Mouse (Mus musculus) neural tube, embryonic 12.5 days (tissue): ENCODE data around the gene Slc4a5. TPM values are rescaled to one million over a fixed set of nuclear protein-coding genes. Genes with fewer than 3 reads are reported as not detected.
A peak's percentile ranks its signal among the peaks of the same experiment; 100 is the strongest.
"Not testable (repeated sequence)": the region's sequence is repeated elsewhere in the genome, so short reads cannot be mapped to it uniquely, and the experiment has no call there.

Source experiments
- ATAC-seq: fragments of 200-750 bp; cut with Nextera tagmentation; 2 replicates; pipeline ENCODE4 v1.8.0; 2017; ENCODE audit warnings: low read depth, mild to moderate bottlenecking, moderate TSS enrichment, moderate library complexity; ENCODE audit not compliant: low FRiP score
- H3K27ac ChIP-seq: fragments of 300-500 bp; sonication (generic); 2 replicates; pipeline ENCODE4 v1.5.1; 2016
- H3K27me3 ChIP-seq: fragments of 300-500 bp; sonication (generic); replicated peaks from 2 replicates; pipeline ENCODE4 v1.6.1; 2016; ENCODE audit warnings: mild to moderate bottlenecking
- H3K36me3 ChIP-seq: fragments of 300-500 bp; sonication (generic); 2 replicates; pipeline ENCODE4 v1.6.1; 2016; ENCODE audit warnings: mild to moderate bottlenecking
- H3K4me1 ChIP-seq: fragments of 300-500 bp; sonication (generic); 2 replicates; pipeline ENCODE4 v1.6.1; 2016
- H3K4me2 ChIP-seq: fragments of 300-500 bp; sonication (generic); replicated peaks from 2 replicates; pipeline ENCODE4 v1.6.1; 2016; ENCODE audit warnings: mild to moderate bottlenecking
- H3K4me3 ChIP-seq: fragments of 300-500 bp; sonication (generic); 2 replicates; pipeline ENCODE4 v1.5.1; 2016
- H3K9ac ChIP-seq: fragments of 300-500 bp; sonication (generic); 2 replicates; pipeline ENCODE4 v1.6.1; 2016; ENCODE audit warnings: mild to moderate bottlenecking
- H3K9me3 ChIP-seq: fragments of 300-500 bp; sonication (generic); 2 replicates; pipeline ENCODE4 v1.6.1; 2016; ENCODE audit warnings: mild to moderate bottlenecking
- WGBS: fragments of 180-500 bp; shearing (Covaris S2); methylation state at CpG from one replicate; pipeline ENCODE4 v1.1.7; 2016; 5-methylcytosine and 5-hydroxymethylcytosine counted together
- polyA plus RNA-seq: library from polyadenylated mRNA; unstranded; fragments of >200 nt; fragmentation: Nextera tagmentation; extraction: Ambion mirVana; gene quantifications from 2 replicates; pipeline ENCODE4 v1.2.1, GENCODE M21; 2016

Gene Slc4a5
- polyA plus RNA-seq, 1 experiment from 2014 or later, result 0.34 TPM

DNA sequence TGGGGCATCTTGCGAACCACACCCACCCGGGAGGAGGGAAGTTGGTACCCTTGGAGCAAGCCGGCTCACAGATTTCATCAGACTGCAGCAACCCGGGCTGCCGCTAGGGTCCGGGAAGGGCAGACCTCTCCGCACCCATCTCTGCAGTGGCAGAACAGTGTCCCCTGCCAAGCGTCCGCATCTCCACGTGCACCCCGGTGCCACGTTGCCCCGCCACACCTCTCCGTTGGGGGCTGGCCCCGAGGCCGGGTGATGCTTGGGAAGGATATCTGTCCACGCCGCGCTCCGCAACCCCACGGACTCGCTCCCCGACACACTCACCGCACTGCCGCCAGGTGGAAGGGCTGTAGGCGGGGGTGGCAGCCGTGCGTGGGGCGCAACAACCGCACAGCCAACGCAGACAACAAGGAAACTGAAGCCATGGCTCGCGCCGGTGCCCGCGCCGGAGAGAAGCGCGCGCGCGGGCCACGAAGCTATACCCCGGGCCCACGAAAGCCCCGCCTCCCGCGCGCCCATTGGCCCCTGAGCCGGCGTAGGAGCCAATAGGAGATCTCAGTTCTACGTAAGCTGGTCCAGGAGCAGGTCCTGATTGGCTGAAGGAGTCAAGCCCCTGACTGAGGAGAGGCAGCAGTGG is 97.6 kb downstream of the Slc4a5 start:
- peaks cover 14% of the 10 kb centered on the region for H3K4me1 ChIP-seq
- H3K27ac ChIP-seq, result no peak overlapping the region; the same call in 1 of the 2 replicates
- peak overlapping the region; percentile 82 for H3K9ac ChIP-seq
- peak; percentile 99 for ATAC-seq
- H3K4me2 ChIP-seq, result peak overlapping the region; percentile 71
- peak overlapping the region; percentile 91 for H3K4me3 ChIP-seq
- H3K27me3 ChIP-seq, result no peaks in the 10 kb centered on the region
- peaks cover 9% of the 10 kb centered on the region; the same call in 1 of the 2 replicates for H3K36me3 ChIP-seq
- H3K9me3 ChIP-seq, result no peaks in the 10 kb centered on the region
- WGBS, result under 1% methylated on average over 52 of the region's 52 CpGs

DNA sequence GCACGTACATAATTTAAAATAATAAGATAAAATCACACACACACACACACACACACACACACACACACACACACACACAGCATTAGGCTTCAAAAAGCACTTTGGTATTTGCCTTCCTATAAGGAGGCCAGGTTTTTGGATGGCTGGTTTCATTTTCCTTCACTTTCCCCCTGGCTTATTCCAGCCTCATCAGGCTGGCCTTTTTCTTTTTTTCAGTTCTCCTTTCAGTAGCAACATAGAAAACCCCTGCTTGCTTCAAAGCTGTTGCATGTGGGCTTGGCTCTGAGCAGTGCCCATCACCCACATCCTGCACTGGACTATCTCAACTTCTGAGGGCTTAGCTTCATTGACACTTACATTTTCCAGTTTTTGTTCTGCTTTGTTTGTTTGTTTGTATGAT is 102.3 kb downstream of the Slc4a5 start:
- no peak overlapping the region for H3K27ac ChIP-seq
- H3K4me1 ChIP-seq, result peaks cover 9% of the 10 kb centered on the region
- 65% methylated on average over 1 of the region's 1 CpGs for WGBS
- no peak overlapping the region for H3K4me3 ChIP-seq
- no peak overlapping the region for H3K9ac ChIP-seq
- H3K9me3 ChIP-seq, result no peaks in the 10 kb centered on the region
- H3K4me2 ChIP-seq, result no peak overlapping the region
- no peaks in the 10 kb centered on the region for H3K36me3 ChIP-seq
- H3K27me3 ChIP-seq, result no peaks in the 10 kb centered on the region
- ATAC-seq, result no peak

DNA sequence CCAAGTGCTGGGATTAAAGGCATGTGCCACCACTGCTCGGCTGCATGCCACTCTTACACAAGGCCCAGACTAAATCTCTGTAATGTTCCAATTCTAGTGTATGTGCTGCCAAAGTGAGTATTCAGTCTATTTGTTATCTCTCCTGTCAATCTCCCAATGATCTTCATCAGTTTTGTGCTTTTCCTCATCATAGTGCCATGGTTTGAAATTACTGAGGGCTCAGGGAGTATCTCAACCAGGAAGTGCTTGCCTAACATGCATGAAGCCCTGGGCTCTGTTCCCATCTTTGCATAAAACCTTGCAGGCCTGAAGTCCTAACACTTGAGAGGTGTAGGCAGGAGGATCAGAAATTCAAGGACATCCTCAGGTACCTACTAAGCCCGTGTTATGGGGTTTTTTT is 103.2 kb downstream of the Slc4a5 start:
- H3K36me3 ChIP-seq, result no peaks in the 10 kb centered on the region
- no peak overlapping the region for H3K4me2 ChIP-seq
- H3K9me3 ChIP-seq, result no peaks in the 10 kb centered on the region
- no peaks in the 10 kb centered on the region for H3K27me3 ChIP-seq
- no peak overlapping the region for H3K9ac ChIP-seq
- no peak overlapping the region for H3K4me3 ChIP-seq
- H3K27ac ChIP-seq, result no peak overlapping the region
- no peak for ATAC-seq
- WGBS, result 62% methylated on average over 2 of the region's 2 CpGs
- H3K4me1 ChIP-seq, result peaks cover 11% of the 10 kb centered on the region

DNA sequence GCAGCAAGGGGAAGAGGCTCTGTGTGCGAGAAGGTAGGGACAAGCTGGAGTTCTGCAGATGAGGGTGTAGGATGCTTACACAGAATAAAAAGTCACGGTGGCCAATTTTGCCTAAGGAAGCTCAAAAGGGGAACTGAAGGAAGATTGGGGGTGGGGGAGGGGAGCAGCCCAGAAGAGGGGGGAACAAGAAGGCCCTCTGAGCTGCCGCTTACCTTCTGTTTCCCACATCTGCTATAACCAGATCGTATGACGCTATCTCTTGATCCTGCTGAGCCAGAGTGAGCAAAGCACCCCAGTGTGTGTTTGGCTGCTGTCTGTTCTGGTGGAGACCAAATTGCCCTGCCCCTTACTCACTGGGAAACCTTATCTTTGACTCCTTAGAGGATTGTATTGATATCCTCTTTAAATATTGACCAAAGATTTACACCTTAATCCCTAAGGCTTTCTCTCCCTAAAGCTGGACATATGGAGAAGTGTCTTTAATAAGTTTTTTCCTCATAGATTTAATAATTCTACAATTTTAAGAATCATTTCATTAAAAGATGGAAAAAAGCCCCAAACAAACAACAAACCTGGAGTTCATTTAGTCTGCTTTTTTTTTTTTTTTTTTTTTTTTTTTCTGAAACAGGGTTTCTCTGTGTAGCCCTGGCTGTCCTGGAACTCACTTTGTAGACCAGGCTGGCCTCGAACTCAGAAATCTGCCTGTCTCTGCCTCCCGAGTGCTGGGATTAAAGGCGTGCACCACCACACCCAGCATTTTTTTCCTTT is 104.2 kb downstream of the Slc4a5 start:
- no peaks in the 10 kb centered on the region for H3K36me3 ChIP-seq
- H3K27ac ChIP-seq, result no peak overlapping the region
- no peak overlapping the region for H3K9ac ChIP-seq
- H3K27me3 ChIP-seq, result no peaks in the 10 kb centered on the region
- H3K4me3 ChIP-seq, result no peak overlapping the region
- H3K4me1 ChIP-seq, result peaks cover 11% of the 10 kb centered on the region
- no peaks in the 10 kb centered on the region for H3K9me3 ChIP-seq
- 67% methylated on average over 8 of the region's 8 CpGs for WGBS
- ATAC-seq, result no peak
- no peak overlapping the region for H3K4me2 ChIP-seq

DNA sequence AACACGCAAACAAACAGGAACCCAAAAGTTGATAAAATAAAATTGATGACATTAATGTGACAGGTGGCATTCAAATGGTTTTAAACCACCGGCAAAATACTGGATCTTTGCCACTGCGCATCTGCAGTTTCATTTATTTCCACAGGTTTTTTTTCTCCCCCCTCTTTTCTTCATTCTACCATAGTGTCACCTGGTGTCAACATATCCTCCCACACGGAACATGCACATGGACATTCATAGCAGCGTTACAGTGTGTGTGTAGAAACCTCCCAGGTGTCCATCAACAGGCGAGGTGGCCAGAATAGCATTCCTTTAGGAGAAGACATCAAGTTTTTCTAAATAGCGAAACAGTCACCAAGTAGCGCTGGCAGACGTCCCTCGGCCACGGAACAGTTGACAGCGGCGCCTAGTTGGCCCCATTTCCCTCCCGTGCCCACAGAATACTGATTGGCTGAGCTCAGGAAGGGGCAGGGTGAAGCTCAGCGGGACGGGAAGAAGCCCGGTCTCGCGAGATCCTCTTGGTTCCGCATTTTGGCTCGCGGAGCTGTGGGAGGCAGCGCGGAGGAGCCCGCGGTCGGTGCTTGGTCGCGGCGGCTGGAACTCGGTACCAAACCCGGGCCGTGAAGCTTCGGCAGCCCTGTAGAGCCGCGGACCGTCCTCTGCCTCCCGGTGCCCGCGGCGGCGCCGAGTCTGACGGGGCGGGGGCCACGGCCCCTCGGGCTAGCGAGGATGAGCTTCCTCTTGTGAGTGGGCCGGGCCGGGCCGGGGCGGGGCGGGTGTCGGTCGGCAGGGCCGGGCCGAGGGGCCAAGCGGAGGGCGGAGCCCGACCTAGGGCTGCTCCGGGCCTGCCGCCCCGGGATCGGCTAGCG is 106.1 kb downstream of the Slc4a5 start, which contains the start of the genes Mthfd2 and Mob1a:
Gene Mthfd2 (minus strand): TSS at position 384 of the 869 bp plus-strand sequence.
Gene Mob1a (plus strand): TSS at position 492 of the 869 bp plus-strand sequence.
- H3K36me3 ChIP-seq, result peaks cover 7% of the 10 kb centered on the region
- H3K9me3 ChIP-seq, result no peaks in the 10 kb centered on the region
- peak within 1 kb of the TSS; percentile 83 for H3K4me2 ChIP-seq
- peak within 1 kb of the TSS; percentile 96 for H3K9ac ChIP-seq
- H3K4me3 ChIP-seq, result peak within 1 kb of the TSS; percentile 82
- peak within 1 kb of the TSS; percentile 88 for H3K27ac ChIP-seq
- 1% methylated on average over 65 of the region's 65 CpGs for WGBS
- peaks cover 11% of the 10 kb centered on the region for H3K4me1 ChIP-seq
- ATAC-seq, result peak; percentile 98
- no peaks in the 10 kb centered on the region for H3K27me3 ChIP-seq

DNA sequence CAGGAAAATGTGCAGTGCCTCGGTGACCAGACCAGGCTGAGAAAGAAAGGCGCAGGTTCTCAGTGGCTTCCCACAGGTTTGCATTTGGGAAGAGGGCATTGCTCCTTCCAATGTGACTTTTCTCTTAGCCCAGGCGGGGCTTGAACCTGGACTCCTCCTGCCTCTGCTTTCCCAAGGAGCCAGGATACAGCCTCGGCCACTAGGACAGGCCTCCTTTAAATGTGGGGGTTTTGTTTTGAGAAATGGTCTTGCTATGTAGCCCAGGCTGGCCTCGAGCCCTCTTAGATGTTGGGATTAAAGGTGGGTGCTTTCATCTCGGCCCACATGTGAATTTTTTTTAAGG is 106.7 kb downstream of the Slc4a5 start:
- no peaks in the 10 kb centered on the region for H3K9me3 ChIP-seq
- H3K4me3 ChIP-seq, result peak overlapping the region; percentile 82
- H3K4me2 ChIP-seq, result peak overlapping the region; percentile 83
- peak overlapping the region; percentile 88; the same call in 1 of the 2 replicates for H3K27ac ChIP-seq
- peak overlapping the region; percentile 96 for H3K9ac ChIP-seq
- no peak for ATAC-seq
- H3K4me1 ChIP-seq, result peaks cover 11% of the 10 kb centered on the region
- H3K36me3 ChIP-seq, result peaks cover 12% of the 10 kb centered on the region
- H3K27me3 ChIP-seq, result no peaks in the 10 kb centered on the region
- WGBS, result 10% methylated on average over 6 of the region's 6 CpGs

DNA sequence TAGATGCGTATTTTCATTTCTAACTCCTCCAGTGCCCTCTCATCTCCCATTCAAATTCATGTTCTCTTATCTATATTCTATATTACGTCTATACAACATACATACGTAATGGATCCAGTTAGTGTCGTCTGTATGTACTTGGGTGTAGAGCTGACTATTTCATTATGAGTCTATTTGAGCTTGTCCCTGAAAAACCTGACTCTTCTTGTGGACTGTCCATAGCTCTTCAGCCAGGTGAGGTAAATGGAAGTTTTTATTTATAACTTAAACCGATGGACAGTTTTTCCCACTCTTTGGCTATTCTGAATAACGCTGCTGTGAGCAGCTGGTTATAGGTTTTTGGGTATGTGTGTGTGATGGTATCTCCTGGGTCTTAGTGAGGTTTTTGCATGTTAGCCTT is 107.1 kb downstream of the Slc4a5 start:
- H3K9ac ChIP-seq, result peak overlapping the region; percentile 96
- peak overlapping the region; percentile 83 for H3K4me2 ChIP-seq
- H3K27me3 ChIP-seq, result no peaks in the 10 kb centered on the region
- H3K36me3 ChIP-seq, result peaks cover 16% of the 10 kb centered on the region
- H3K4me1 ChIP-seq, result peaks cover 11% of the 10 kb centered on the region
- H3K9me3 ChIP-seq, result no peaks in the 10 kb centered on the region
- H3K27ac ChIP-seq, result no peak overlapping the region
- 72% methylated on average over 6 of the region's 6 CpGs for WGBS
- no peak for ATAC-seq
- H3K4me3 ChIP-seq, result peak overlapping the region; percentile 82

DNA sequence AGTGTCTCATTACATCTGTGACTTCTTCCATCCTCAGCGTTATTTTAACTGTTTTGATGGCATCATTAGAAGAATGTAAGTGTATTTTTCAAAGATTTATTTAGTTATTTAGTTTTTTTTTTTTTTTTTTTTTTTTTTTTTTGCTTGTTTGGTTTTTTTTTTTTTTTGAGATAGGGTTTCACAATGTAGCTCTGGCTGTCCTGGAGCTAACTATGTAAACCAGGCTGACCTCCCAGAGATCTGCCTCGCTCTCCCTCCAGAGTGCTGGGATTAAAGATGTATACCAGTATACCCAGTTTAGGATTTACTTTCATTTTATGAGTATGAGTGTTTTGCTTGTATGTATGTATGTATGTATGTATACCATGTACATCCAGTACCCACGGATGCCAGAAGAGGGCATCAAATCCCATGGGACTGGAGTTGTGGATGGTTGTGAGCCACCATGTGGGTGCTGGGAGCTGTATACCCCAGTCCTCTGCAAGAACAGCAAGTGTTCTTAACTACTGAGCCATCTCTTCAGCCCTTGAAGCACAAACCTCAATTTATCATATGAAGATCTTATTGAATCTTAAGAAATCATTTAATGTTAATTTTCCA is 108.1 kb downstream of the Slc4a5 start:
- H3K4me2 ChIP-seq, result no peak overlapping the region
- WGBS, result 94% methylated on average over 3 of the region's 3 CpGs
- no peaks in the 10 kb centered on the region for H3K9me3 ChIP-seq
- H3K27ac ChIP-seq, result no peak overlapping the region
- no peak overlapping the region for H3K9ac ChIP-seq
- H3K4me1 ChIP-seq, result peaks cover 11% of the 10 kb centered on the region
- H3K27me3 ChIP-seq, result no peaks in the 10 kb centered on the region
- no peak for ATAC-seq
- no peak overlapping the region for H3K4me3 ChIP-seq
- peaks cover 24% of the 10 kb centered on the region for H3K36me3 ChIP-seq

DNA sequence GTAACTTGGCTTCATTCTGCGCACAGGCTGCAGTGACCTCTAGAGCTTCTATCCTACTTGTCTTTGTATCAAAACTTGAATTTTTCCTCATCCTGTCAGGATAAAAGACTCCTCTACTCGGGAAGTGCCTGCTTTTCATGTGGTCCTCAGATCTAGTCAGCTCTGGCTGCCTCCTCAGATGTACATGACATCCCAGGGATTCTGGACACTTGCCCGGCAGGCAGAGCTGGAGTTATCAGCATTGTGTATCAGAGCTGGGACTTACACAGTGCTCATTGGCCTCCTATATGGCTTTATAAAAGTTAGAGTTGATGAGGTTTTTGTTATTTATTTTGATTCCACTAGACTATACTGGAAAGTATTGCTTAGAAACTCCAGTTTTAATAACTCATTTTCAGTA is 121.8 kb downstream of the Slc4a5 start:
- no peak for ATAC-seq
- Histone ChIP-seq H3K36me3 (peaks cover 52% of the 10 kb centered on the region), H3K9me3 (no peaks in the 10 kb centered on the region), H3K27ac (no peak overlapping the region), H3K27me3 (no peaks in the 10 kb centered on the region), H3K9ac (no peak overlapping the region), H3K4me3 (no peak overlapping the region), H3K4me1 (no peaks in the 10 kb centered on the region), H3K4me2 (no peak overlapping the region)
- 88% methylated on average over 3 of the region's 3 CpGs for WGBS

DNA sequence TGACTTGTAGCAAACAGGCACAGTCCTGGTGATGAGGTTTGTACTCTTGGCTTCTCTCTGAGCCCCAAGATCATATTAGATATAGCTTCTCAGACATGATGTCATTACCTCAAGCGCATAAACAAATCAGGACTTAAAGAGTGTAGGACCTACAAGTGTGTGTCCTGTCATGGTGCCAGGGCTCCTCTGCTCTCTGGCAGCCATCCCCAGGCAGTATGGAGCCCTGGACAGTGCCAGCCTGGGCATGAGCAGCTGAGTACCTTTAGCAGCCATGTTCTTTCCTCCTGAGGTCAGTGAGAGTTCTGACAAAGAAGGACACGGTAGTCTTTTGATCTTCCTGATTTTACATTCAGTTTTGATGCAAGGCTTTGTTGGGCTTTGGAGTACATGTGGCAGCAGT is 123.3 kb downstream of the Slc4a5 start:
- Histone ChIP-seq H3K9me3 (no peaks in the 10 kb centered on the region), H3K27me3 (no peaks in the 10 kb centered on the region), H3K9ac (no peak overlapping the region), H3K4me3 (no peak overlapping the region), H3K36me3 (peaks cover 47% of the 10 kb centered on the region), H3K27ac (no peak overlapping the region), H3K4me1 (no peaks in the 10 kb centered on the region), H3K4me2 (no peak overlapping the region)
- 90% methylated on average over 2 of the region's 2 CpGs for WGBS
- no peak for ATAC-seq

DNA sequence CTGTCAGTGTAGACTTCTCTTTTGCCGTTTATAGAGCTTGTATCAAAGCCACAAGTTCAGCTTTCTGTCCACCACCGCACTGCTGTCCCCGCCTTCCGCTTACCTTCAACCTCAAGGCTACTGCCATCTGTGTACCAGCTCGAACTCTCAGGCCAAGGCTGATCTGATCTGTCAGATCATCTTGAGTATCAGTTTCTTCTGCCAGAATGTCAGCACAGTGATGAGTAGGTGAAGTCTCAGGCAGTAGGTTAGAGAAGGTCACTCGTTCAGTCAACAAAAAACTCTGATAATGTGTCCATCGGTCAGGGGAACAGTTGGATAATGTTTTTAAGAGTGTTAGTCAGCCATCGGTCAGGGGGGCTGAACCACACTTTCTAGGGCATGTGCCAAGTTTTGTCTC is 125.7 kb downstream of the Slc4a5 start:
- H3K4me3 ChIP-seq, result not testable (repeated sequence)
- peaks cover 11% of the 10 kb centered on the region for H3K4me1 ChIP-seq
- 93% methylated on average over 8 of the region's 8 CpGs for WGBS

DNA sequence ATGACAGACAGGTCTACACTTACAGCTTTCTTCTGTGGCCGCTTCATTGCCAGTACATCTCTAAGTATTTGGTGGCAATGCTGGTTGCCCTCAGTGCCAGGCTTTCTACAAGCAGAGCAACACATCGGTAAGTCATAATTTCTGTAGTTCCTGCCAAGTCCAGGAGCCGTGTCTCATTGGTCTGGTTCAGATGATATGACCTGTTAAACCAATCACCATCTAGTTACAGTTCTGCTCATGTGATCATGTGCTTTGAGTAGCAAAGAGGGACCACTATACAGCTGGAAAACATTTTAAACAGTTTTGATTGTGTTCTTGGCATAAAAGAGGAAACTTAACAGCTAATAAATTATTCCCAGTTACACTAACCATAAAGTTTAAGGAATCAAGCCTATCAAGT is 128.3 kb downstream of the Slc4a5 start:
- H3K4me1 ChIP-seq, result peaks cover 13% of the 10 kb centered on the region
- H3K27me3 ChIP-seq, result no peaks in the 10 kb centered on the region
- H3K36me3 ChIP-seq, result peaks cover 4% of the 10 kb centered on the region
- no peak for ATAC-seq
- H3K4me2 ChIP-seq, result no peak overlapping the region
- H3K9ac ChIP-seq, result no peak overlapping the region
- H3K4me3 ChIP-seq, result no peak overlapping the region
- 89% methylated on average over 3 of the region's 3 CpGs for WGBS
- no peak overlapping the region for H3K27ac ChIP-seq
- H3K9me3 ChIP-seq, result no peaks in the 10 kb centered on the region

More for the DNA sequence above, 125.7 kb downstream of the Slc4a5 start:
- H3K36me3 ChIP-seq, result peaks cover 27% of the 10 kb centered on the region
- not testable (repeated sequence) for ATAC-seq, H3K27ac ChIP-seq, H3K27me3 ChIP-seq, H3K4me2 ChIP-seq, H3K9ac ChIP-seq, H3K9me3 ChIP-seq
